Mouse (Mus musculus) neural tube, embryonic 14.5 days (tissue): Measurements from ENCODE around the gene Srebf1. TPM values are rescaled to one million over a fixed set of nuclear protein-coding genes. Genes with fewer than 3 reads are reported as not detected.

Experiments
- ATAC-seq: fragments of 200-750 bp; cut with Nextera tagmentation; 2 replicates; pipeline ENCODE4 v1.8.0; 2017; ENCODE audit warnings: low read depth, mild to moderate bottlenecking, moderate TSS enrichment, moderate library complexity
- H3K27ac ChIP-seq: fragments of 300-500 bp; sonication (generic); 2 replicates; pipeline ENCODE4 v1.5.1; 2014; ENCODE audit warnings: low read depth, mild to moderate bottlenecking, control low read depth, low read length, moderate library complexity, mixed read lengths
- H3K27me3 ChIP-seq: fragments of 300-500 bp; sonication (generic); 2 replicates; pipeline ENCODE4 v1.6.1; 2014; ENCODE audit warnings: low read length; ENCODE audit not compliant: control insufficient read depth, insufficient read depth
- H3K36me3 ChIP-seq: fragments of 300-500 bp; sonication (generic); 2 replicates; pipeline ENCODE4 v1.6.1; 2014; ENCODE audit warnings: low read length, mixed read lengths; ENCODE audit not compliant: control insufficient read depth, insufficient read depth
- H3K4me1 ChIP-seq: fragments of 300-500 bp; sonication (generic); 2 replicates; pipeline ENCODE4 v1.6.1; 2014; ENCODE audit warnings: low read length; ENCODE audit not compliant: control insufficient read depth, insufficient read depth
- H3K4me2 ChIP-seq: fragments of 300-500 bp; sonication (generic); 2 replicates; pipeline ENCODE4 v1.6.1; 2014; ENCODE audit warnings: mild to moderate bottlenecking, low read depth, low read length, control low read depth
- H3K4me3 ChIP-seq: fragments of 300-500 bp; sonication (generic); 2 replicates; pipeline ENCODE4 v1.5.1; 2014; ENCODE audit warnings: low read depth, low read length, control low read depth, mixed read lengths
- H3K9ac ChIP-seq: fragments of 300-500 bp; sonication (generic); replicated peaks from 2 replicates; pipeline ENCODE4 v1.6.1; 2014; ENCODE audit warnings: low read depth, mild to moderate bottlenecking, control low read depth, low read length, mixed read lengths
- H3K9me3 ChIP-seq: fragments of 300-500 bp; sonication (generic); 2 replicates; pipeline ENCODE4 v1.6.1; 2016; ENCODE audit warnings: low read length; ENCODE audit not compliant: control insufficient read depth
- WGBS: fragments of 180-500 bp; shearing (Covaris S2); extraction: QIAGEN DNeasy Blood & Tissue Kit; methylation state at CpG from one replicate; pipeline ENCODE4 v1.1.7; 2014; 5-methylcytosine and 5-hydroxymethylcytosine counted together
- polyA plus RNA-seq: library from polyadenylated mRNA; unstranded; fragments of >200 nt; fragmentation: Nextera tagmentation; extraction: Ambion mirVana; gene quantifications from 2 replicates; pipeline ENCODE4 v1.2.1, GENCODE M21; 2014

Gene Srebf1
- polyA plus RNA-seq, 1 experiment from 2014 or later, result 41.3 TPM

DNA sequence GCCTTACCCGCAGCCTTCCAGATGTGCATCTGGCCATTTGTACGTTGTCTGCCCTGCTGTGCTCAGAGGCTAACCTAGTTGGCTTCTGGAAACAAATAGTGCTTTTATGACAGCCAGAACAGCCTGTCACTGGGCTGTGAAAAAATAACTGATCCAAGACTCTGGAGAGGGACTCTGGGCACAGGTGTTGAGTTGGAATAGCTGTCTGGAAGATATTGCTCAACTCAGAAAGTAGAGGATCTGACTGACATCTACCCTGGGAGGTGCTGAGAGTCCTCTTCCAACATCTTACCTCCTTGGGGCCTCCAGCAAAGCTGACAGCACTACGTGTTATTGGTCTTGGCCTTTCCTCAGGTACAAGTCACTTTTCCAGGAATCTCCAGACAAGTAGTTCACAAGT lies 33.3 kb upstream of the Srebf1 start:
- Histone ChIP-seq H3K27me3 (no peaks in the 10 kb centered on the region), H3K9ac (no peak overlapping the region), H3K4me2 (no peak overlapping the region), H3K4me1 (no peaks in the 10 kb centered on the region), H3K9me3 (no peaks in the 10 kb centered on the region), H3K27ac (no peak overlapping the region), H3K36me3 (peaks cover 8% of the 10 kb centered on the region; the same call in 1 of the 2 replicates), H3K4me3 (no peak overlapping the region)
- ATAC-seq, result no peak
- WGBS, result 83% methylated on average over 3 of the region's 3 CpGs

DNA sequence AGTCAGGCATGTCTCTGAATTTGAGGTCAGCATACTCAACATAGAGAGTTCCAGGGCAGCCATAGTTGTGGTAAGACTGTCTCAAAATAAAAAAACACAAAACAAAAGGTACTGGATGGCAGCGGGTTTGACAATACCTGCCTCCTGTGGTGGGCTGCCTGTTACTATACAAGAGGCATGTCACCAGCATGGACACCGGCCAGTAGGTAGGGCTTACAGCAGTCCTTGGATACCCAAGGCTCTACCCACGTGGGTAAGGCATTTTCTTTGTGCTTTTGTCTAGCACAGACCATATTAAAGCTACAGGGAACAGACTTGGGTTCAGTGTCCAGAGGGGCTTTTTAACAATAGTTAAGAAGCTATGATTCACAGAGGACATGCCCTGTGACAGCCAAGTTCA lies 32.8 kb upstream of the Srebf1 start:
- H3K4me1 ChIP-seq, result no peaks in the 10 kb centered on the region
- peaks cover 8% of the 10 kb centered on the region; the same call in 1 of the 2 replicates for H3K36me3 ChIP-seq
- H3K9ac ChIP-seq, result no peak overlapping the region
- no peak for ATAC-seq
- H3K4me2 ChIP-seq, result no peak overlapping the region
- no peaks in the 10 kb centered on the region for H3K27me3 ChIP-seq
- H3K9me3 ChIP-seq, result no peaks in the 10 kb centered on the region
- 43% methylated on average over 3 of the region's 3 CpGs for WGBS
- no peak overlapping the region for H3K4me3 ChIP-seq
- H3K27ac ChIP-seq, result no peak overlapping the region

DNA sequence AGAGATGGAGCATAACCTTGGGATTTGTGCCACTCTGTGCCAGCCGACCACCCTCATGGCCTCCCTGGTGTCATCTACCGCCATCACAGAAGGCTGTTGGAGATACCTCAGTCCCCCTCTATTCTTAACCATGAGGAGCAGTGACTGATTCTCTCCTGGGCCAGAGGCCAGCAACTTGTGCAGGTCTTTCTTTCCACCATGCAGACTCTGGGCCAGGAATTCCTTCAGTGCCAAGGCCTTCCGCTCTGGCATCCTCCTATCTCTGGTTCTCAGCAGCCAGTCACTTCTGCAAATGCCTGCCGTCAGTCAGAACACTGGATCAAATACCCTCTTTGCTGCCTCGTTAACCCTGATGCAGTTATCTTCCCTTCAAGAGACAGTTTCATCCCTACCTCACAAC lies 31.9 kb upstream of the Srebf1 start:
- no peaks in the 10 kb centered on the region for H3K27me3 ChIP-seq
- H3K9ac ChIP-seq, result no peak overlapping the region
- no peak overlapping the region for H3K4me3 ChIP-seq
- no peak overlapping the region for H3K4me2 ChIP-seq
- H3K36me3 ChIP-seq, result peaks cover 8% of the 10 kb centered on the region; the same call in 1 of the 2 replicates
- H3K27ac ChIP-seq, result no peak overlapping the region
- ATAC-seq, result no peak
- 79% methylated on average over 5 of the region's 5 CpGs for WGBS
- H3K4me1 ChIP-seq, result no peaks in the 10 kb centered on the region
- no peaks in the 10 kb centered on the region for H3K9me3 ChIP-seq

DNA sequence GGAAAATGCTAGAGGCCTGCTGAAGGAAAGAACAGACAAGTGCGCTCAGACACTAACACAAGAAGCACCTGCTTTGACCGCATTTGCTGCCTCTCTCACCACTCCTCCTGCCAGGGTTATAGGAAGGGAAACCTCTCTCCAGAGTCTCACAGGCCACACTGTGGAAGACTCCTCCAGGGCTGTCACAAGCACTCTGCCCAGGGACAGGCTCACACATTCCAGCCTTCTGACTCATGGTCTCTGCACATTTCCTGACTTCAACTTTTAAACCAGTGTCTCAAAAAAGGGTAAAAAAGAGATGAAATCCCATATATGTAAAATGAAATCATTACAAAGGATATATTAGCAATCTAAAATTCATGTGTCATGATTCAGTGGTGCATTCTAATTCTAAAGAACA lies 31.2 kb upstream of the Srebf1 start:
- Histone ChIP-seq H3K4me3 (no peak overlapping the region), H3K27me3 (no peaks in the 10 kb centered on the region), H3K4me1 (0 out of 2 replicates have a peak, but pooled peaks cover 5% of the 10 kb centered on the region), H3K4me2 (no peak overlapping the region), H3K9me3 (no peaks in the 10 kb centered on the region), H3K36me3 (peaks cover 4% of the 10 kb centered on the region; the same call in 1 of the 2 replicates), H3K9ac (no peak overlapping the region), H3K27ac (no peak overlapping the region)
- 96% methylated on average over 2 of the region's 2 CpGs for WGBS
- no peak for ATAC-seq

DNA sequence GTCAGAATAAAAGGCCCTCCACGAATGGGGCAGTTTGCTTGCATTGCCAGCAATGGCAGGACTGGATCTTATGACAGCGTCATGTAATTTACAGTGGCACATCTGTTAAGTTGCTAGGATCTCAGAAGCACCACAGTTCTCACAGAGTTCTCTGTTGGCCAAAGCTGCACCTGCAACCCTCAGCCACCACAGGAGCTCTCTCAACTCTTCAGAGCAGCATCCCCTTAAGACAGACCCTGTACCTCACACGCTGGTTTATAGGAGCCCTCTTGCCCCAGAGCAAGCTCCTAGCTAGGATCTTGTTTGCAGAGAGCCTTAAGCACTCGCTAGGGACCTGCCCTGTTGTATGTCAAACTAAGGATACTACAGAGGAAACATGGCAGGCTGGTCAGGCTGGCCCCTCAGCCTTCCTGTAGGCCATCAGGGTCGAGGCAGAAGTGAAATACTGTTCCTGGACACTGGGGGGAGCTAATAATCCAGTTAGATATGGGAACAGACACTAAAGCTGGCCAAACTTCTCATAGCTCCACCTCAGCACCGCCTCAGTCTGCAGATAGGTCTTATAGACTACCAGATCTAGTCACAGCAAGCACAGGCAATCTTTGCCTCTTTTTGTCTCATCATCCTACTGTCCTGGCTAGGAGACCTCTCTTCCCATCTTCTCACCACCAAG lies 28.7 kb upstream of the Srebf1 start:
- ATAC-seq, result no peak
- H3K4me1 ChIP-seq, result 0 out of 2 replicates have a peak, but pooled peaks cover 6% of the 10 kb centered on the region
- H3K27ac ChIP-seq, result no peak overlapping the region
- H3K4me3 ChIP-seq, result no peak overlapping the region
- H3K9ac ChIP-seq, result no peak overlapping the region
- H3K4me2 ChIP-seq, result no peak overlapping the region
- H3K9me3 ChIP-seq, result no peaks in the 10 kb centered on the region
- no peaks in the 10 kb centered on the region for H3K27me3 ChIP-seq
- peaks cover 4% of the 10 kb centered on the region; the same call in 1 of the 2 replicates for H3K36me3 ChIP-seq
- 58% methylated on average over 6 of the region's 6 CpGs for WGBS

DNA sequence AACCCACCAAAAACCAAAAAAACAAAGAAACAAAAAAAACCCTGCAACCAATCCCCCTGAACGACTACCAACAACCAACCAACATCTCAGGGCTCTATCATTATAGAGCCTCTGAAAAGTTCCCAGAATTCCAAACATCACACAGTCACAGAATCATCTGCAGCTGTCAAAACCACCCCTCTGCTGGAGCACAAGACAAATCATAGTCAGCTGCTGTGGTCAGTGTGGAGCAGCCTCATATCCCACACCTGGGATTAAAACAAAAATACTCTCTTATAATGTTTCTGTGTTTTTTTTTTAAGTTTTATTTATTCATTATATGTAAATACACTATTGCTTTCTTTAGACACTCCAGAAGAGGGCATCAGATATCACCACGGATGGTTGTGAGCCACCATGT lies 27.5 kb upstream of the Srebf1 start:
- WGBS, result 84% methylated on average over 2 of the region's 2 CpGs
- no peaks in the 10 kb centered on the region for H3K9me3 ChIP-seq
- no peak overlapping the region for H3K27ac ChIP-seq
- H3K36me3 ChIP-seq, result peaks cover 6% of the 10 kb centered on the region; the same call in 1 of the 2 replicates
- ATAC-seq, result no peak
- H3K4me2 ChIP-seq, result no peak overlapping the region
- H3K4me3 ChIP-seq, result no peak overlapping the region
- H3K9ac ChIP-seq, result no peak overlapping the region
- no peaks in the 10 kb centered on the region for H3K27me3 ChIP-seq
- 0 out of 2 replicates have a peak, but pooled peaks cover 6% of the 10 kb centered on the region for H3K4me1 ChIP-seq

DNA sequence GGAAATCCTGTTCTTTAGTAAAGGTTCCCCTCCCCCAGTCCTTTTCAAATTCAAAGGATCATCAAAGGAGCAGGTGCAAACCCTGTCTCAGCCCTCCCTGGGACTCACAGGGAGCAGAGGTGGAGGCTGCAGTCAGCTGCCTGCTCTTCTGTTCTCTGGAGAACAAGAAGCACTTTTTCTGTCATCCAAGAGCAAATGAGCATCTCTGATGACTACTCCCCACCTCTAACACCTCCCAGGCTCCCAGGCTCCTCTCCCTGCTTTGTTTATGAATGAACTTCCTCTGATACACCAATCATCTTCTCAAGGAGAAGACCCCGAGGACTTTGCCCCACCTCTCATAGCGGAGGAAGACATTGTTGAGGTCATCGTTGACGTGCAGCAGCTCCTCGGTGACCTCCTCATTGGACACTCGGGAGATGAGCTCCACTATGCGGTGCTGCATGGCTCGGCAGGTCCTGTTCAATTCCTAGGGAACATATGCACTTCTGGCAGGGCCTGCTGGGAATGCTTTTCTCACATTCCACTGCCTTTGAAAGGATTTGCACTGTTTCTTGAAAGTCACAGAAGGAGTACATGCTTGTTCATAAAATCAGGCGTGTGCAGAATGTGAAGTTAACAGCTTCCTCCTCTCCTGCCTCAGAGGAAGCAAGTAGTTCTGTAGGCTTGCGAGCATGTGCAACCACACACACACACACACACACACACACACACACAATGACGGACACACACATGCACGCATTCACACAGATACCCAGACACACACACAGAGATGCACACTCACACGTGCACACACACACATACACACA lies 26.4 kb upstream of the Srebf1 start:
- ATAC-seq, result no peak
- Histone ChIP-seq H3K4me2 (no peak overlapping the region), H3K4me3 (no peak overlapping the region), H3K4me1 (0 out of 2 replicates have a peak, but pooled peaks cover 6% of the 10 kb centered on the region), H3K9ac (no peak overlapping the region), H3K27ac (0 out of 2 replicates have a peak overlapping the region, but pooled peaks have one; percentile 10), H3K9me3 (no peaks in the 10 kb centered on the region), H3K36me3 (peaks cover 8% of the 10 kb centered on the region; the same call in 1 of the 2 replicates), H3K27me3 (no peaks in the 10 kb centered on the region)
- 32% methylated on average over 13 of the region's 13 CpGs for WGBS

DNA sequence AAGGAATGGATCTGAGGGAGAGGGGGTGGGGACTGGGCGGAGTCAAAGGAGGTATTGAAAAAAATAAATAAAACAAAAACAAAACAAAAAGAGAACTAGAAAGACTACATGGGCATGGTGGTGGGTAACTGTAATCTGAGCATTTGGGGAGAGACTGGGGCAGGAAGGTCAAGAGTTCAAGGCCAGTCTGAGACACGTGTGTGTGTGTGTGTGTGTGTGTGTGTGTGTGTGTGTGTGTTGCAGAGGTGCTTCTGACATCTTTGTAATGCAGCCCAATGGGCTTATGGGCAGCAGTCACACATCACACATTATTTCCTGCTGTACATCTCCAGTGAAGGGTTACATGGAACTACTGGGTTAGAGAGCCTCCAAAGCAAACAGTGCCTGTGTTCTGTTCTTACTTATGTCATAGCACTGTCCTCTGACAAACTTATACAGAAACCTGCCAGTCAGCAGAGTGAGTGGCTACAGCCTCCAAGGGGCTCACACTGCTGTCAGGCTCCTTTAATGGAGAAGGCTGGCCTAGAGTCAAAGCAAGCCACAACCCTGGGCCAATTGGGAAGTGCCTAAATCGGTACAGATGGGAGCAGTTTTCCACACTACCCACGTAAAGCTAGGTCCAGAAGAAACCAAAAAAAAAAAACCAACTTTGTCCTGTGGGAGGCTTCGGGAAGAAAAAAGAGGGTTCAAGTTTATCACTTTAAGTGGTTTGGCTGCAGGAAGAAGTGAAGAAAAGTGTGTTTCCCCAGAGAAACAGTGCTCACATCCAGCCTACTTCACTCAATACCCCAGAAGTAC lies 25.6 kb upstream of the Srebf1 start:
- no peak overlapping the region for H3K4me2 ChIP-seq
- H3K27ac ChIP-seq, result peak overlapping the region; percentile 40; the same call in 1 of the 2 replicates
- H3K9me3 ChIP-seq, result no peaks in the 10 kb centered on the region
- peaks cover 4% of the 10 kb centered on the region; the same call in 1 of the 2 replicates for H3K36me3 ChIP-seq
- H3K4me1 ChIP-seq, result 0 out of 2 replicates have a peak, but pooled peaks cover 6% of the 10 kb centered on the region
- no peak overlapping the region for H3K4me3 ChIP-seq
- no peak for ATAC-seq
- no peaks in the 10 kb centered on the region for H3K27me3 ChIP-seq
- H3K9ac ChIP-seq, result no peak overlapping the region
- 45% methylated on average over 5 of the region's 5 CpGs for WGBS
